Mouse (Mus musculus) lung, embryonic 15.5 days (tissue): ENCODE data around the gene Sgtb. TPM values are rescaled to one million over a fixed set of nuclear protein-coding genes. Genes with fewer than 3 reads are reported as not detected.

Experiments used
- ATAC-seq: fragments of 200-750 bp; cut with Nextera tagmentation; 2 replicates; pipeline ENCODE4 v1.8.0; 2017; ENCODE audit warnings: moderate number of reproducible peaks, borderline replicate concordance; ENCODE audit not compliant: low FRiP score, low TSS enrichment; ENCODE audit errors: extremely low read depth
- H3K27ac ChIP-seq: fragments of 300-500 bp; sonication (generic); 2 replicates; pipeline ENCODE4 v1.5.1; 2015; ENCODE audit warnings: moderate library complexity, mild to moderate bottlenecking, inconsistent platforms
- H3K27me3 ChIP-seq: fragments of 300-500 bp; sonication (generic); 2 replicates; pipeline ENCODE4 v1.6.1; 2015; ENCODE audit warnings: inconsistent platforms
- H3K36me3 ChIP-seq: fragments of 300-500 bp; sonication (generic); 2 replicates; pipeline ENCODE4 v1.6.1; 2015; ENCODE audit warnings: inconsistent platforms
- H3K4me1 ChIP-seq: fragments of 300-500 bp; sonication (generic); 2 replicates; pipeline ENCODE4 v1.6.1; 2015; ENCODE audit warnings: inconsistent platforms
- H3K4me2 ChIP-seq: fragments of 300-500 bp; sonication (generic); 2 replicates; pipeline ENCODE4 v1.6.1; 2015; ENCODE audit warnings: inconsistent platforms, mild to moderate bottlenecking, moderate library complexity
- H3K4me3 ChIP-seq: fragments of 300-500 bp; sonication (generic); 2 replicates; pipeline ENCODE4 v1.5.1; 2015; ENCODE audit warnings: mild to moderate bottlenecking, inconsistent platforms
- H3K9ac ChIP-seq: fragments of 300-500 bp; sonication (generic); 2 replicates; pipeline ENCODE4 v1.6.1; 2015; ENCODE audit warnings: inconsistent platforms
- H3K9me3 ChIP-seq: fragments of 300-500 bp; sonication (generic); 2 replicates; pipeline ENCODE4 v1.6.1; 2016; ENCODE audit warnings: inconsistent platforms
- WGBS: fragments of 180-500 bp; shearing (Covaris S2); methylation state at CpG from one replicate; pipeline ENCODE4 v1.1.7; 2015; 5-methylcytosine and 5-hydroxymethylcytosine counted together
- polyA plus RNA-seq: library from polyadenylated mRNA; unstranded; fragments of >200 nt; fragmentation: Nextera tagmentation; extraction: Ambion mirVana; gene quantifications from 2 replicates; pipeline ENCODE4 v1.2.1, GENCODE M21; 2015

Gene Sgtb
- polyA plus RNA-seq, 1 experiment from 2014 or later: 5.5 TPM

GRCm38 (mm10) chr13:104110526-104110925 lies 985 bp downstream of the Sgtb start:
- H3K4me3 ChIP-seq: peak overlapping the region; percentile 79
- 39% methylated on average over 7 of the region's 7 CpGs for WGBS
- H3K36me3 ChIP-seq: no peaks in the 10 kb centered on the region
- H3K27me3 ChIP-seq: no peaks in the 10 kb centered on the region
- peak overlapping the region; percentile 92 for H3K4me2 ChIP-seq
- H3K9ac ChIP-seq: peak overlapping the region; percentile 60; the same call in 1 of the 2 replicates
- H3K4me1 ChIP-seq: peaks cover 20% of the 10 kb centered on the region
- H3K9me3 ChIP-seq: no peaks in the 10 kb centered on the region
- H3K27ac ChIP-seq: no peak overlapping the region
- ATAC-seq: no peak

- 55% methylated on average over 12 of the region's 12 CpGs for WGBS
- Histone ChIP-seq H3K9me3 (no peaks in the 10 kb centered on the region), H3K36me3 (no peaks in the 10 kb centered on the region), H3K27me3 (no peaks in the 10 kb centered on the region), H3K4me2 (no peak overlapping the region), H3K9ac (no peak overlapping the region), H3K4me1 (peaks cover 20% of the 10 kb centered on the region), H3K27ac (no peak overlapping the region), H3K4me3 (no peak overlapping the region)
- ATAC-seq: no peak
Measured at GRCm38 (mm10) chr13:104112266-104112900, 2.8 kb downstream of the Sgtb start.

GRCm38 (mm10) chr13:104113782-104114181 lies 4.2 kb downstream of the Sgtb start:
- Histone ChIP-seq H3K9me3 (no peaks in the 10 kb centered on the region), H3K4me1 (peaks cover 15% of the 10 kb centered on the region), H3K27ac (no peak overlapping the region), H3K27me3 (no peaks in the 10 kb centered on the region), H3K9ac (no peak overlapping the region), H3K4me3 (no peak overlapping the region), H3K4me2 (no peak overlapping the region), H3K36me3 (0 out of 2 replicates have a peak, but pooled peaks cover 3% of the 10 kb centered on the region)
- WGBS: 94% methylated on average over 4 of the region's 4 CpGs
- ATAC-seq: no peak

- Histone ChIP-seq H3K27me3 (no peaks in the 10 kb centered on the region), H3K4me2 (no peak overlapping the region), H3K36me3 (0 out of 2 replicates have a peak, but pooled peaks cover 3% of the 10 kb centered on the region), H3K4me3 (no peak overlapping the region), H3K4me1 (peaks cover 15% of the 10 kb centered on the region), H3K9me3 (no peaks in the 10 kb centered on the region), H3K27ac (no peak overlapping the region), H3K9ac (no peak overlapping the region)
- no peak for ATAC-seq
- WGBS: 91% methylated on average over 2 of the region's 2 CpGs
Measured at GRCm38 (mm10) chr13:104114827-104115226, 5.3 kb downstream of the Sgtb start.

- H3K27ac ChIP-seq: no peak overlapping the region
- H3K9ac ChIP-seq: no peak overlapping the region
- WGBS: 46% methylated on average over 17 of the region's 17 CpGs
- H3K36me3 ChIP-seq: 0 out of 2 replicates have a peak, but pooled peaks cover 3% of the 10 kb centered on the region
- H3K4me1 ChIP-seq: no peaks in the 10 kb centered on the region
- no peak overlapping the region for H3K4me2 ChIP-seq
- no peak for ATAC-seq
- H3K9me3 ChIP-seq: no peaks in the 10 kb centered on the region
- no peak overlapping the region for H3K4me3 ChIP-seq
- H3K27me3 ChIP-seq: no peaks in the 10 kb centered on the region
Measured at GRCm38 (mm10) chr13:104122078-104122840, 12.7 kb downstream of the Sgtb start.

- 92% methylated on average over 20 of the region's 20 CpGs for WGBS
- no peak overlapping the region for H3K9ac ChIP-seq
- ATAC-seq: no peak
- H3K9me3 ChIP-seq: no peaks in the 10 kb centered on the region
- H3K36me3 ChIP-seq: no peaks in the 10 kb centered on the region
- H3K4me2 ChIP-seq: no peak overlapping the region
- no peaks in the 10 kb centered on the region for H3K27me3 ChIP-seq
- no peaks in the 10 kb centered on the region for H3K4me1 ChIP-seq
- no peak overlapping the region for H3K4me3 ChIP-seq
- no peak overlapping the region for H3K27ac ChIP-seq
Measured at GRCm38 (mm10) chr13:104123662-104124381, 14.3 kb downstream of the Sgtb start.

GRCm38 (mm10) chr13:104132561-104132960 lies 23.0 kb downstream of the Sgtb start:
- Histone ChIP-seq H3K27ac (no peak overlapping the region), H3K4me1 (no peaks in the 10 kb centered on the region), H3K36me3 (no peaks in the 10 kb centered on the region), H3K4me2 (no peak overlapping the region), H3K4me3 (no peak overlapping the region), H3K27me3 (no peaks in the 10 kb centered on the region), H3K9ac (no peak overlapping the region), H3K9me3 (no peaks in the 10 kb centered on the region)
- 85% methylated on average over 2 of the region's 2 CpGs for WGBS
- ATAC-seq: no peak

GRCm38 (mm10) chr13:104134510-104135085 lies 25.1 kb downstream of the Sgtb start:
- Histone ChIP-seq H3K36me3 (no peaks in the 10 kb centered on the region), H3K9ac (no peak overlapping the region), H3K4me2 (no peak overlapping the region), H3K4me1 (no peaks in the 10 kb centered on the region), H3K4me3 (no peak overlapping the region), H3K27me3 (no peaks in the 10 kb centered on the region), H3K27ac (no peak overlapping the region), H3K9me3 (no peaks in the 10 kb centered on the region)
- no peak for ATAC-seq
- WGBS: 80% methylated on average over 4 of the region's 4 CpGs

- WGBS: 33% methylated on average over 13 of the region's 13 CpGs
- Histone ChIP-seq H3K36me3 (peaks cover 33% of the 10 kb centered on the region), H3K27me3 (no peaks in the 10 kb centered on the region), H3K9me3 (no peaks in the 10 kb centered on the region), H3K4me1 (no peaks in the 10 kb centered on the region), H3K4me2 (peak overlapping the region; percentile 23; the same call in 1 of the 2 replicates), H3K9ac (no peak overlapping the region), H3K4me3 (no peak overlapping the region), H3K27ac (no peak overlapping the region)
- ATAC-seq: no peak
Measured at GRCm38 (mm10) chr13:104139369-104140209, 30.0 kb downstream of the Sgtb start.

GRCm38 (mm10) chr13:104144871-104145270 lies 35.3 kb downstream of the Sgtb start:
- Histone ChIP-seq H3K4me3 (no peak overlapping the region), H3K9ac (no peak overlapping the region), H3K4me1 (no peaks in the 10 kb centered on the region), H3K27me3 (no peaks in the 10 kb centered on the region), H3K36me3 (peaks cover 75% of the 10 kb centered on the region), H3K9me3 (no peaks in the 10 kb centered on the region), H3K27ac (no peak overlapping the region), H3K4me2 (no peak overlapping the region)
- no peak for ATAC-seq
- 74% methylated on average over 9 of the region's 9 CpGs for WGBS

GRCm38 (mm10) chr13:104145646-104146045 lies 36.1 kb downstream of the Sgtb start:
- no peaks in the 10 kb centered on the region for H3K27me3 ChIP-seq
- no peak overlapping the region for H3K4me3 ChIP-seq
- no peak overlapping the region for H3K4me2 ChIP-seq
- no peak overlapping the region for H3K27ac ChIP-seq
- peaks cover 74% of the 10 kb centered on the region for H3K36me3 ChIP-seq
- ATAC-seq: no peak
- WGBS: 92% methylated on average over 3 of the region's 3 CpGs
- no peak overlapping the region for H3K9ac ChIP-seq
- H3K4me1 ChIP-seq: no peaks in the 10 kb centered on the region
- no peaks in the 10 kb centered on the region for H3K9me3 ChIP-seq
